Mouse (Mus musculus) cortical plate, adult 2 months (tissue): ENCODE data around the gene Isg20l2.

ENCODE experiments used
- CTCF ChIP-seq: fragments of 200-500 bp; IDR thresholded peaks from 2 replicates; pipeline ENCODE4 v1.5.1; 2011; ENCODE audit warnings: mild to moderate bottlenecking, control low read depth, low read length; ENCODE audit not compliant: insufficient read depth; ENCODE audit errors: extremely low read depth
- POLR2A ChIP-seq: fragments of 200-500 bp; IDR thresholded peaks from 2 replicates; pipeline ENCODE4 v1.6.1; 2011; ENCODE audit warnings: mild to moderate bottlenecking, low read length, control low read depth; ENCODE audit not compliant: insufficient read depth; ENCODE audit errors: extremely low read depth

DNA sequence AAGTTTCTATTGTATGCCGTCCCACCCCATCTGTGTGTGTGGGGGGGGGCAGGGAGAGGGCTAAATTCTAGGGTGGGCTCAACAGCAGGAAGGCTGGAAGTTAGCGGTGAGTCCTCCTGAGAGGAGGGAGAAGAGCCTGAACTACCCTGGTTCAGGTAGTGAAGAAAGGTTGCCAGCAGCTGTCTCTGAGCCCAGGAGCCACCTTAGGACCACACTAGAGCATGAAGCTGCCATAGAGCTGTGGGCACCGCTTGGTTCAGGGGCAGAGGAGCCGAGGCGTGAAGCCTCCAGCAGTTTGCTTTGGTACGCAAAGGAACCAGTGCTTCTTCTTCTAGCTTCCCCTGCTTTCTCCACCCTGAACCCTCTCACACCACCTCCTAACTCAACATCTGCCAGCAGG, 53.5 kb downstream of the Isg20l2 start:
- TF ChIP-seq CTCF: no peak
- TF ChIP-seq POLR2A: no peak
